Mouse (Mus musculus) hindbrain, embryonic 12.5 days (tissue): Measurements from ENCODE around the gene C1qbp. TPM values are rescaled to one million over a fixed set of nuclear protein-coding genes. Genes with fewer than 3 reads are reported as not detected.

Experiments used
- ATAC-seq: fragments of 200-750 bp; cut with Nextera tagmentation; 2 replicates; pipeline ENCODE4 v1.8.0; 2017; ENCODE audit warnings: moderate TSS enrichment; ENCODE audit not compliant: low FRiP score
- H3K27ac ChIP-seq: fragments of 300-500 bp; sonication (generic); 2 replicates; pipeline ENCODE4 v1.5.1; 2016; ENCODE audit warnings: mild to moderate bottlenecking
- H3K27me3 ChIP-seq: fragments of 300-500 bp; sonication (generic); 2 replicates; pipeline ENCODE4 v1.6.1; 2016; ENCODE audit warnings: mild to moderate bottlenecking
- H3K36me3 ChIP-seq: fragments of 300-500 bp; sonication (generic); 2 replicates; pipeline ENCODE4 v1.6.1; 2016; ENCODE audit warnings: mild to moderate bottlenecking
- H3K4me1 ChIP-seq: fragments of 300-500 bp; sonication (generic); 2 replicates; pipeline ENCODE4 v1.6.1; 2016
- H3K4me2 ChIP-seq: fragments of 300-500 bp; sonication (generic); replicated peaks from 2 replicates; pipeline ENCODE4 v1.6.1; 2016; ENCODE audit warnings: mild to moderate bottlenecking
- H3K4me3 ChIP-seq: fragments of 300-500 bp; sonication (generic); 2 replicates; pipeline ENCODE4 v1.5.1; 2016; ENCODE audit warnings: mild to moderate bottlenecking
- H3K9ac ChIP-seq: fragments of 300-500 bp; sonication (generic); 2 replicates; pipeline ENCODE4 v1.6.1; 2016; ENCODE audit warnings: mild to moderate bottlenecking, moderate library complexity
- H3K9me3 ChIP-seq: fragments of 300-500 bp; sonication (generic); replicated peaks from 2 replicates; pipeline ENCODE4 v1.6.1; 2016; ENCODE audit warnings: mild to moderate bottlenecking
- WGBS: fragments of 180-500 bp; shearing (Covaris S2); methylation state at CpG from one replicate; pipeline ENCODE4 v1.1.7; 2016; 5-methylcytosine and 5-hydroxymethylcytosine counted together
- polyA plus RNA-seq: library from polyadenylated mRNA; unstranded; fragments of >200 nt; fragmentation: Nextera tagmentation; extraction: Ambion mirVana; gene quantifications from 2 replicates; pipeline ENCODE4 v1.2.1, GENCODE M21; 2016

The C1qbp gene
- polyA plus RNA-seq, 1 experiment from 2014 or later, result 204 TPM

DNA sequence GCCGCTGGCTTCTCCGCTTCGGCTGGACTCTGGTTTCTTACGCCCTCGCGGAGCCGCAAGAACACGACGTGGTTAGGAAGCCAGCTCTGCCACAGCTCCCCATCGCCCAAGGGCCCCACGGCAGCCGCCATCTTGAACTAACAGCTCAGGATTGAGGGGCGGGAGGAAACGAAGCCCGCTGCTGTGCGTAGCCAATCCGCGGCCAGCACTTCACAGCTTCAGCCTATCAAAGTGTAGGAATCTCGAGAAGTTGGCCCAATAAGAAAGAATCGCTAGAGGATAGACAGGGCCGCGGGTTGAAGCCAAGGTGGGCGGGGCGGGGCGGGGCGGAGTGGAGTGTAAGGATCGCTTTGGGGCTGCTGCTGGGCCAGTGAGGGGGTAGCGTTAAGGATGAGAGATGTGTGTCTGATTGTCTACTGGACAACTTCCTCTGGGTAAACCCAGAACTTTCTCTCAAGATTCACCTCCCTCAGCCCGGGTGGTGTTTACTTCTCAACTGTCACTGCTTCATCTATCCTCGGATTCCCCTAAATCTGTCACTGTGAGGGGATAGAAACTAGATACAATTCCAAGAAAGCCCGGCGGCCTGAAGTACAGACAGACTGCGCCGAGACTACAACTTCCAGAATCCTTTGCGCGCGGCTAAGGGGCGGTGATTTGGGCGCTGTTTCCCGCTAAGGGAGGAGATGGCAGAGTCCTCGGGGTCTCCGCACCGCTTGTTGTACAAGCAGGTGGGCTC lies 12.8 kb downstream of the C1qbp start, which contains the start of the genes Nup88 and Rpain:
Gene Nup88 (minus strand): TSS at position 153 of the 739 bp plus-strand sequence.
Gene Rpain (plus strand): TSS at position 393 of the 739 bp plus-strand sequence.
- peak within 1 kb of the TSS; percentile 89 for H3K9ac ChIP-seq
- peak within 1 kb of the TSS; percentile 81 for H3K4me3 ChIP-seq
- WGBS, result under 1% methylated on average over 42 of the region's 43 CpGs
- H3K27me3 ChIP-seq, result no peaks in the 10 kb centered on the region
- peak; percentile 97 for ATAC-seq
- H3K4me1 ChIP-seq, result peaks cover 16% of the 10 kb centered on the region
- H3K36me3 ChIP-seq, result peaks cover 32% of the 10 kb centered on the region
- no peaks in the 10 kb centered on the region for H3K9me3 ChIP-seq
- H3K4me2 ChIP-seq, result peak within 1 kb of the TSS; percentile 64
- peak within 1 kb of the TSS; percentile 91 for H3K27ac ChIP-seq

DNA sequence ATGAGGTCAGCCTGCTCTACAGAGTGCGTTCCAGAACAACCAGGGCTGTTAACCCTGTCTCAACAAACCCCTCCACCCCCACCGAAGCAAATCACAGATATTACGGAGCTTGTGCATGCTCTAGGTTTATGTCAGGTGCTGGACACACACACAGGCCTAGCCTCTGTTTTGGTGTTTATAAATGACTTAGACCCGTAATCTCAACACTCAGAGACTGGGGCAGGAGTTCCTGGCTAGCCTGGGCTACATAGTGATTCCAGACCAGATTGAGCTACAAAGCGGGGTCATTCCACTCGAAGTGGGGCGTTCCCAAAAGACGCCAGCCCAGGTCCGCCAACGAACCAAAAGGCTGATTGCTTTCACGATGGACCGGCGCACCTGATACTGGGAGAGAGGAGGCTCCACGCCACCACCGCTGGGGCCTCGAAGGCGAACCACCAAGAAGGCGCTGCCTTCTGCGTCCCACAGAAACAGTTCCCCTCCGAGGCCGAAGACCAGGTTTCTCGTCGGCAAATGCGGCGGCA lies 13.5 kb downstream of the C1qbp start:
- peak overlapping the region; percentile 89 for H3K9ac ChIP-seq
- peak overlapping the region; percentile 91 for H3K27ac ChIP-seq
- H3K4me3 ChIP-seq, result peak overlapping the region; percentile 81
- H3K9me3 ChIP-seq, result no peaks in the 10 kb centered on the region
- H3K4me1 ChIP-seq, result peaks cover 16% of the 10 kb centered on the region
- ATAC-seq, result peak; percentile 20
- under 1% methylated on average over 25 of the region's 25 CpGs for WGBS
- H3K4me2 ChIP-seq, result peak overlapping the region; percentile 64
- no peaks in the 10 kb centered on the region for H3K27me3 ChIP-seq
- peaks cover 32% of the 10 kb centered on the region for H3K36me3 ChIP-seq

DNA sequence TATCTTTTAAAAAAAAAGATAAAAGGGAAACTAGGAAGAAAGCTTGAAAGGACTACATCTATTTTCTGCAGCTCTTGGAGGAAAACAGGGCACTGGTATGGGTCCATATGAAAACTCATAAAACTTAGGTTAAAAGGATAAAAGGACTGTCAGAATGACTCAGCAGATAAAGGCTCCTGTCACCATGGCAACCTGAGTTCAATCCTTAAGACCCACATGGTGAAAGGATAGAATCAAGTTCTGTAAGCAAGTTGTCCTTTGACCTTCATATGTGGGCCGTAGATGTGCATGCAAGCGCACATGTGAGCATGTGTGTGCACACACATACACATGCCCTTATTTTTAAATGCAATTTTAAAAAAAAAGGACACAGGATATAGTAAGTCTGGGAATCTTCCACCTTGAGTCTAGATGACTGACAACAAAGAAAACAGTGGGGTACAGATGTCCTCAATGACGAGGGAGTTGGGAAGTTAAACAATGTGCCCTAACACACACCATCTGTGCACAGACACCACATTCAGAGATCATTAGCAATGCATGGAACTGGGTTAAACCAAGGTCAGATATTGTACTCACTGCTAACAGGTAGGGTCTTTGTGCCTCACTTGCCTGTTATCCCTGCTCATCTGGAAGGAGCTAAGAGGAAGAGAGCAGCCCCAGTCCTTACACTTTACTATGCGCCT lies 18.5 kb downstream of the C1qbp start:
- Histone ChIP-seq H3K27me3 (no peaks in the 10 kb centered on the region), H3K36me3 (peaks cover 62% of the 10 kb centered on the region), H3K9me3 (no peaks in the 10 kb centered on the region), H3K27ac (no peak overlapping the region), H3K4me1 (peaks cover 11% of the 10 kb centered on the region), H3K9ac (no peak overlapping the region), H3K4me2 (no peak overlapping the region), H3K4me3 (no peak overlapping the region)
- ATAC-seq, result no peak
- WGBS, result 78% methylated on average over 4 of the region's 4 CpGs

DNA sequence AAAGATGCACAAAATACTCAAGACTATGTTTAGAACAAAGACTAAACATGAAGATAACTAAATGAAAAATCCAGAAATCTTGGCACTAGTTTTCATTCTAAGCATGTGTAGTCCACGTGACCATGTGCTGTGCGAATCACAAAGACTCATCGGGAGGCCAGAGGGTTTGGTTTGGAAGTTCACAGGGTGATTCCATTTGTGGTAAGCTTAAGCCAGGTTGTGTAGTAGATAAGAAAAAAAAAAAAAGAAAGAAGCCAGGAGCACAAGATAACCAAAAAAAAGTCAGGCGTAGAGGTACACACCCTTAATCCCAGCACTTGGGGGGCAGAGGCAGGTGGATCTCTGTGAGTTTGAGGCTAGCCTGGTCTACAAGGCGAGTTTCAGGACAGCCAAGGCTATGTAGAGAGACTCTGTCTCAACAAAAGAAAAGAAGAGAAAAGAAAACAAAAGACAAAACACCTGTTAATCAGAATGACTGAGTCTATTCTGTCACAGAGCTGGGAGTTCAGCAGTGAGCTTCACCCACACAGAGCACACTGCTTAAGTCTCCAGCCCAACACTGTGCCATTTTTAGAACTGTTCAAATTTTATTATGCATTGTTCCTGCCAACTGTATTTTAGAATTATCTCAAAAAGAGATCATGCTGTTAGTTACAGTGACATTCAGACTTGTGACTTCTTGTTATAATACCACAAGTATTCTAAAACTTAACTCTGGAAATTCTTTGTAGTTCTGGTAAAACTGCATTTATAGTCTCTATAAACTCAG lies 21.9 kb downstream of the C1qbp start:
- Histone ChIP-seq H3K4me1 (no peaks in the 10 kb centered on the region), H3K36me3 (peaks cover 87% of the 10 kb centered on the region), H3K9me3 (no peaks in the 10 kb centered on the region), H3K27me3 (no peaks in the 10 kb centered on the region), H3K9ac (no peak overlapping the region), H3K4me2 (no peak overlapping the region), H3K27ac (no peak overlapping the region), H3K4me3 (no peak overlapping the region)
- 95% methylated on average over 5 of the region's 5 CpGs for WGBS
- no peak for ATAC-seq

DNA sequence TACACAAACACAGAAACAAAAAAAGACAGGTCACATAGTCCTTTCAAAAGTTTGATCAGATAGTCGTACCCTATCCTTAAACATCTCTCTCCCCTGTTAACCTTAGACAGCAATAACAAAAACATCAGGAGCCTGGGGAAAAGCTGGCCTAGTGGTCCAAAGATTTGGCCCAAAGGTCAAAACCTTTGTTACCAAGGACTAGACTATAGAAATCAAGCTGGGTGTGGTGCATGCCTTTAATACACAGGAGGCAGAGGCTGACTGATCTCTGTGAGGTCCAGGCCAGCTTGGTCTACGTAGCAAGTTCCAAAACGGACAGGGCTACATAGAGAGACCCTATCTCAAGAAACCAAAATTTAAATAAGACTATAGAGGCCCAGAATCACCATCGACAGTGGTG lies 28.1 kb downstream of the C1qbp start:
- WGBS, result 91% methylated on average over 4 of the region's 4 CpGs
- peaks cover 91% of the 10 kb centered on the region for H3K36me3 ChIP-seq
- H3K9me3 ChIP-seq, result no peaks in the 10 kb centered on the region
- no peak overlapping the region for H3K9ac ChIP-seq
- H3K4me2 ChIP-seq, result no peak overlapping the region
- no peaks in the 10 kb centered on the region for H3K4me1 ChIP-seq
- H3K27me3 ChIP-seq, result no peaks in the 10 kb centered on the region
- ATAC-seq, result no peak
- H3K4me3 ChIP-seq, result no peak overlapping the region
- H3K27ac ChIP-seq, result no peak overlapping the region

DNA sequence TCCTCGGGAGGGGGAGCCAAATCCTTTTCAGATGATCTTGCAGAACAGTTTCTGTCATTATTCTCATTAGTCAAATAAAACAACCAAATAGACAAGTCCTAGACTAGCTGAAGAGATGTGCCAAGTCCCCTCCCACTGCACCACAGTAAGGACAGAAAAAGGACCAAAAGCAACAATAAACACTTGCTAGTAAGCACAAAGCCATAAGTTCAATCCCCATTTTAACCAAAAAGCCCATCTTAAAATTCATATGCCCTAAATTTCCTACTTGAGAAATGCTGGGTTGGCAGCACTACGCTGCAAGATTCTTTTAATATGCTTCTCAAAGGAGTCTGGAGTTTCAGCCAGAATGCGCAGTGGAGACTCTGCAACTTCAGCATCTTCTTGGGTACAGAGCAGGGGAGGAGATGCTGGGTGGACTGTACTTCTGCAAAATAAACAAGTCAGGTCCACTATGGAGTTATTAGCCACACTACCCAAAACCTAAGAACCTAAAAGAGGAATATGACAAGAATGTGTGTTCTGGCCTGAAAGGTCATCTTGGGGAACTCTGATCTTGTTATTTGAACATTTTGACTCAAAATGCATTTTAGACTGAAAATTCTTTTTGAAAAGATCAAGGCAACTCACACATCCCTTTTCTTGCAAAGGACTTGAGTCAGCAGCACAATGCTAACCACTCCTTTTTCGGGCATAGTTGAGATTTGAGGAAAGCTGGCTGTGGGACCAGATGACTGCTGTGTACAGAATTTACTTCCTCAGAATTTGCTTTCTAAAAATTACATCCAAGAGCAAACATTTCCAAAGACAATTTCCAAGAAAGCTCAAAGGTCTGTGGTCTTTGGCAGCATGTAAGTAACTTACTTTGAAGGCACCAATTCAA lies 37.6 kb downstream of the C1qbp start:
- H3K9me3 ChIP-seq, result no peaks in the 10 kb centered on the region
- ATAC-seq, result no peak
- H3K36me3 ChIP-seq, result peaks cover 87% of the 10 kb centered on the region
- no peaks in the 10 kb centered on the region for H3K27me3 ChIP-seq
- H3K4me1 ChIP-seq, result no peaks in the 10 kb centered on the region
- WGBS, result 93% methylated on average over 4 of the region's 4 CpGs
- H3K9ac ChIP-seq, result no peak overlapping the region
- H3K4me2 ChIP-seq, result no peak overlapping the region
- no peak overlapping the region for H3K27ac ChIP-seq
- H3K4me3 ChIP-seq, result no peak overlapping the region

DNA sequence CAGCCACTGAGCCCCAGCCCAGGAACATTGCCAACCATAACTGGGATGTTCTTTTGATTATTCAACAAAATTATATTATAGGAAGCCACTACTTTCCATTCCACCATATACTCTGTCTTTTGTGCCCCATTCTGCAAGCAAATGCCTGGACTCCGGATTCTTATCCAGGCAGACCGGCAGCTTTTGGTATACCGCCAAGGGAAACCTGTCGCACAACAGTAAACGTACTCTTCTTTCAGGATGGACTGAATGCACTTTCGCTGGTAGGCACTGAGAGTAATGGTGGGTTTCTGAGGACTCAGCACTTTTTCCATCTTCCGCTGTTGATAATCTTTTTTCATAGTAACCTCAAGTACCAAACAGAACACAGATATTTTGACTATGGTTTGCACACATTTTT lies 39.2 kb downstream of the C1qbp start:
- 94% methylated on average over 7 of the region's 7 CpGs for WGBS
- H3K4me2 ChIP-seq, result no peak overlapping the region
- H3K36me3 ChIP-seq, result peaks cover 86% of the 10 kb centered on the region
- H3K4me3 ChIP-seq, result no peak overlapping the region
- no peaks in the 10 kb centered on the region for H3K27me3 ChIP-seq
- no peaks in the 10 kb centered on the region for H3K4me1 ChIP-seq
- ATAC-seq, result no peak
- H3K27ac ChIP-seq, result no peak overlapping the region
- H3K9ac ChIP-seq, result no peak overlapping the region
- no peaks in the 10 kb centered on the region for H3K9me3 ChIP-seq

DNA sequence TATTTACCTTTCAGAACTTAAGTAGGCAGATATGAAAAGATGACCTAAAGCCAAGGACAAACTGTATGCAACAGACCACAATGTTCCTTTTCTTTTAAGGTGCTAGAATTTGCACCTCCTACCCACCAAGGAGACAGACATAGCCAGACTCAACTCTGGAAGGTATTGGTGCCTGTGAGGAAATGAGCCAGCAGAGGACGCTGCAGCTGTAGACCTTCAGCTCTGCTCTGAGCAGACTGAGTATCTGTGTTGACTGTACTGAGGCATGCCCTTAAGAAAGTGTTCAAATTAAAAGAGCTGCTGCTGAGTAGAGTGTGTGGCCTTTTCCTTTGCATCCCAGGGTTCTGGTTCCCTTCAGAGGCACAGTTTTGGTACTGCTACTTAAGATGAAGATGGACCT lies 40.2 kb downstream of the C1qbp start:
- Histone ChIP-seq H3K36me3 (peaks cover 83% of the 10 kb centered on the region), H3K4me2 (no peak overlapping the region)

DNA sequence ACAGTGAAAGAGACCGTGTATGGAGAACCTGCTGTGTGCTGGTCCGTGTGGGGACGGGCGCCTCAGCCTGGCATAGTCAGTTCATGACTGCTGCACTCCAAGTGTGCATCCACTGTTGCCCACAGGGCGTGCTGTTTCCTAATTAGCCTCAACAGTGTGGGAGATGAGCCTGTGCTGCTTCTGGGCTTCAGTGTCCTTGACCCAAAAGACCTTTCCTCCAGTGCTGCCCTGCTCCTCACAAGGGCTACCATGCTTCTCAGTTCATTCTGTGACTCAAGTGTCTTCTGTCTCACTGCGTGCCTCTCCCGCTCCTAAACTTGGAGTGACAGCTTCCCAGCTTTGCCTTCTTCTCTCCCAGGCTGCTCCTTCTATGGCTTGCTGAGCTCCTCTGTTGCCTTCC lies 47.5 kb downstream of the C1qbp start:
- WGBS, result 90% methylated on average over 7 of the region's 7 CpGs
- Histone ChIP-seq H3K4me2 (no peak overlapping the region), H3K4me3 (no peak overlapping the region), H3K27me3 (no peaks in the 10 kb centered on the region), H3K36me3 (peaks cover 56% of the 10 kb centered on the region), H3K4me1 (no peaks in the 10 kb centered on the region), H3K9ac (no peak overlapping the region), H3K27ac (no peak overlapping the region), H3K9me3 (no peaks in the 10 kb centered on the region)
- ATAC-seq, result no peak

More for the DNA sequence above, 40.2 kb downstream of the C1qbp start:
- Histone ChIP-seq H3K27me3 (no peaks in the 10 kb centered on the region), H3K9me3 (no peaks in the 10 kb centered on the region), H3K4me1 (no peaks in the 10 kb centered on the region), H3K4me3 (no peak overlapping the region), H3K27ac (no peak overlapping the region), H3K9ac (no peak overlapping the region)
- no peak for ATAC-seq
- 86% methylated on average over 1 of the region's 1 CpGs for WGBS

DNA sequence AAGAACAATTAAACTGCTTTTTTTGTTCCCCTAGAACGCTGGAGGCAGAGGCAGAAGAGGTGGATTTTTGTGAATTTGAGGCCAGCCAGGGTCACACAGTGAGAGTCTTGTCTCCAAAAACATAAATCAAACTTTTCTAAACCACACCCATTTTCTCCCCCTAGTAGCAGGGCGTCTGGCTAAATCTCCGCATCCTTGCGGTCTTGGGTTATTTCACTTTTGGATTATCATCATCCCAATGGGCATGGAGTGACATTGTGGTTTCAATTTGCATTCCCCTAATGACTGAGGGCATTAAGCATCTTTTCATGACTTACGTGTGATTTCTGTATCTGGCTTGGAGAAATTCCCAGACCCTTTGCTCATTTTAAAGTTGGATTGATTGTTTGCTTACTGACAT lies 51.4 kb downstream of the C1qbp start:
- Histone ChIP-seq H3K9me3 (no peaks in the 10 kb centered on the region), H3K4me2 (no peak overlapping the region), H3K4me3 (no peak overlapping the region), H3K36me3 (peaks cover 41% of the 10 kb centered on the region), H3K27ac (no peak overlapping the region), H3K9ac (no peak overlapping the region), H3K4me1 (no peaks in the 10 kb centered on the region), H3K27me3 (no peaks in the 10 kb centered on the region)
- WGBS, result 84% methylated on average over 5 of the region's 5 CpGs
- no peak for ATAC-seq
